25 mouse cellular contexts compared by ENCODE assay signal in the genomic region with DNA sequence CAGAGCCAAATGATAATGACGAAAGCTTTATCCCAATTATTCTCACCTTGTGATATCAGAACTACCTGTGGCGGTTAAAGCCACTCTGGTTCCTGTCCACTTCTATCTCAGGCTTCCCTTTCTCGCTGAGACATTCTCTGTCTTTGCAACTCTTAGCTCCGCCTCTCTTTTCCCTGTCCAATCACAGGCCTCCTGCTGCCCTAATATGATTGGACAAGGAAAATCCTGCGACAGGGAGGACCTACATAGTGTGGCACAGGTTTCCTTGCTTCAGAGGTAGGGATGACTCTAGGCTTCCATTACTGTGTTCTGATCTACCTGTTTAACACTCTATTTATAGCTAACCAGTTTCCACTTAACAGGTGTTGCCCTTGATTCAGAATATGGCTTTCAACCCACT. TPM values are rescaled to one million over a fixed set of nuclear protein-coding genes. Genes with fewer than 3 reads are reported as not detected.
"Had no signal": no experiment of that assay in that cellular context is flagged by ENCODE, and none has a peak within 500 bp of the region (broad histone marks: within the 10 kb centered on the region; RNA-seq: fewer than 3 reads in every experiment).

No protein-coding gene starts in this region.

- H3K4me2 ChIP-seq: heart, embryonic 12.5 days; hindbrain, embryonic 12.5 days; hindbrain, embryonic 14.5 days; limb, embryonic 13.5 days; limb, embryonic 15.5 days; liver, embryonic 12.5 days had no signal

- DNase-seq: gastrocnemius, postnatal 10 days; gastrocnemius, postnatal 25 days; heart, adult 18-20 months; heart, postnatal 10 days; heart, postnatal 4 days; kidney, adult 11 months; kidney, adult 2 months; kidney, adult 9 months; kidney, postnatal 10 days; kidney, postnatal 25 days; kidney, postnatal 4 days; left cerebral cortex, postnatal 4 days had no signal

- H3K9me3 ChIP-seq: heart, embryonic 10.5 days; heart, embryonic 12.5 days; hindbrain, embryonic 10.5 days; hindbrain, embryonic 12.5 days; limb, embryonic 13.5 days; limb, embryonic 15.5 days; liver, embryonic 12.5 days had no signal

- H3K4me3 ChIP-seq: heart, embryonic 10.5 days; heart, embryonic 12.5 days; hindbrain, embryonic 10.5 days; hindbrain, embryonic 12.5 days; layer of hippocampus, adult 2 months; limb, embryonic 13.5 days; limb, embryonic 15.5 days; liver, embryonic 12.5 days had no signal

- H3K27ac ChIP-seq: heart, embryonic 10.5 days; hindbrain, embryonic 10.5 days; hindbrain, embryonic 12.5 days; hindbrain, embryonic 14.5 days; layer of hippocampus, adult 2 months; limb, embryonic 13.5 days; limb, embryonic 15.5 days; liver, embryonic 12.5 days; liver, embryonic 14.5 days had no signal

- H3K4me1 ChIP-seq: hindbrain, embryonic 12.5 days; limb, embryonic 13.5 days; limb, embryonic 15.5 days; liver, embryonic 12.5 days had no signal

- ATAC-seq: hindbrain, embryonic 16.5 days; intestine, embryonic 16.5 days; liver, embryonic 12.5 days had no signal

- H3K9ac ChIP-seq: heart, embryonic 12.5 days; hindbrain, embryonic 12.5 days; hindbrain, embryonic 14.5 days; limb, embryonic 13.5 days; limb, embryonic 15.5 days; liver, embryonic 12.5 days; liver, embryonic 14.5 days had no signal

- H3K27me3 ChIP-seq: heart, embryonic 12.5 days; hindbrain, embryonic 12.5 days; limb, embryonic 13.5 days; limb, embryonic 15.5 days; liver, embryonic 12.5 days had no signal

- H3K36me3 ChIP-seq: heart, embryonic 10.5 days; heart, embryonic 12.5 days; hindbrain, embryonic 10.5 days; hindbrain, embryonic 12.5 days; limb, embryonic 13.5 days; limb, embryonic 15.5 days; liver, embryonic 12.5 days had no signal

RNA-seq across cellular contexts. Expression of a gene that starts 36.3 kb away (rescaled TPM):
- total RNA-seq: granulocyte monocyte progenitor cell, adult 5-6 weeks had no signal
